Mouse (Mus musculus) lung, postnatal 0 days (tissue): ENCODE results near the gene Atp2a1. TPM values are rescaled to one million over a fixed set of nuclear protein-coding genes. Genes with fewer than 3 reads are reported as not detected.

Experiments
- ATAC-seq: fragments of 200-750 bp; cut with Nextera tagmentation; 2 replicates; pipeline ENCODE4 v1.8.0; 2017; ENCODE audit warnings: moderate library complexity
- DNase-seq: peaks from one replicate; pipeline ENCODE4 v3.0.0-alpha.2; 2016; ENCODE audit warnings: low spot score
- H3K27ac ChIP-seq: fragments of 300-500 bp; sonication (generic); 2 replicates; pipeline ENCODE4 v1.5.1; 2014; ENCODE audit warnings: antibody characterized with exemption, mild to moderate bottlenecking, low read length, mixed read lengths
- H3K27me3 ChIP-seq: fragments of 300-500 bp; sonication (generic); replicated peaks from 2 replicates; pipeline ENCODE4 v1.6.1; 2014; ENCODE audit warnings: low read length, mixed read lengths; ENCODE audit not compliant: insufficient read depth
- H3K36me3 ChIP-seq: fragments of 300-500 bp; sonication (generic); 2 replicates; pipeline ENCODE4 v1.6.1; 2014; ENCODE audit warnings: low read length, mixed read lengths; ENCODE audit not compliant: insufficient read depth
- H3K4me1 ChIP-seq: fragments of 300-500 bp; sonication (generic); 2 replicates; pipeline ENCODE4 v1.6.1; 2014; ENCODE audit warnings: antibody characterized with exemption, low read depth, low read length, mixed read lengths; ENCODE audit not compliant: insufficient read depth
- H3K4me2 ChIP-seq: fragments of 300-500 bp; sonication (generic); replicated peaks from 2 replicates; pipeline ENCODE4 v1.6.1; 2014; ENCODE audit warnings: low read depth, mild to moderate bottlenecking, low read length, moderate library complexity, mixed read lengths
- H3K4me3 ChIP-seq: fragments of 300-500 bp; sonication (generic); 2 replicates; pipeline ENCODE4 v1.5.1; 2014; ENCODE audit warnings: low read depth, low read length
- H3K9ac ChIP-seq: fragments of 300-500 bp; sonication (generic); replicated peaks from 2 replicates; pipeline ENCODE4 v1.6.1; 2014; ENCODE audit warnings: low read depth, mild to moderate bottlenecking
- H3K9me3 ChIP-seq: fragments of 300-500 bp; sonication (generic); 2 replicates; pipeline ENCODE4 v1.6.1; 2016; ENCODE audit warnings: low read length, mixed read lengths
- CTCF ChIP-seq: IDR thresholded peaks from 2 replicates; pipeline ENCODE4 v1.5.1; 2016; ENCODE audit warnings: antibody characterized with exemption, mild to moderate bottlenecking
- EP300 ChIP-seq: IDR thresholded peaks from 2 replicates; pipeline ENCODE4 v1.6.1; 2016; ENCODE audit warnings: antibody characterized with exemption, mild to moderate bottlenecking, control low read depth
- WGBS: fragments of 180-500 bp; shearing (Covaris S2); extraction: QIAGEN DNeasy Blood & Tissue Kit; methylation state at CpG from one replicate; pipeline ENCODE4 v1.1.7; 2014; 5-methylcytosine and 5-hydroxymethylcytosine counted together
- polyA plus RNA-seq: library from polyadenylated mRNA; unstranded; fragments of >200 nt; fragmentation: Nextera tagmentation; extraction: Ambion mirVana; gene quantifications from 2 replicates; pipeline ENCODE4 v1.2.1, GENCODE M21; 2015

Atp2a1 gene
- polyA plus RNA-seq, 1 experiment from 2014 or later: 0.14 TPM

DNA sequence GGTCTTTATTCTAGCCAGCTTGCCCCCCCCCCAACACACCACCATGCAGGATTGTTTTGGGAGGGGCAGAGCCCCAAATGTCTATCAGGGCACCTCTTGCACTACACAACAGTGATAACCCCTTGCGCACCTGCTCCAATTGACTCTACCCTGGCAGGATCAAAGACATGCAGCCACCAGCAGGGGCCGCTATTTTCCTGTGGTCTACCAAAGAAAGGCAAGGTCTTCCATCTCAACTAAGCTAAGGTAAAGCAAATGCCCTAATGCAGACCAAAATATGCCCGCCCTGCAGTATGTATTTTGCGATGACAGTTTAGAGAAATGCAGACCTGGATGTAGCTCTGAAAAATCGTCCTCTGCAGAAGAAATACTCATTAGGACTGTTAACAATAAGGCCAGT, 63.4 kb downstream of the Atp2a1 start:
- no peak overlapping the region for H3K27ac ChIP-seq
- WGBS: 10% methylated on average over 5 of the region's 5 CpGs
- H3K4me1 ChIP-seq: 0 out of 2 replicates have a peak, but pooled peaks cover 3% of the 10 kb centered on the region
- H3K4me3 ChIP-seq: no peak overlapping the region
- H3K27me3 ChIP-seq: no peaks in the 10 kb centered on the region
- H3K9ac ChIP-seq: no peak overlapping the region
- no peaks in the 10 kb centered on the region for H3K36me3 ChIP-seq
- DNase-seq (peak; percentile 86), ATAC-seq (no peak)
- no peak overlapping the region for H3K4me2 ChIP-seq
- TF ChIP-seq CTCF (peak; percentile 92), EP300 (no peak)
- H3K9me3 ChIP-seq: no peaks in the 10 kb centered on the region

DNA sequence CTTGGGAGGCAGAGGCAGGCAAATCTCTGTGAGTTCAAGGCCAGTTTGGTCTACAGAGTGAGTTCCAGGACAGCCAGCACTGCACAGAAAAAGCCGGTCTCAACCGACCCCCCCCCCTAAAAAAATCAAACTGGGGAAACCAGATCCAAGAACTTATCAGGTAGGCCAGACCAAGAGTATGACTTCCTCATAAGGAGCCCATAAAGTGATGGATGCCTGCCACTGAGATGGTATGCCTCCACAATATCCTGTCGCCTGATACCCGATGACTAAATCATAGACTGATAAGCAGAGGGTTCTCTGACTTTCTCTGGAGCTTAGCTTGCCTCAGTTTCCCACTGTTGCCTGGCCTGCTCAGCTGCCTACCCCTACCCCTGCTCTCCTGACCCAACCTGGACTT, 65.1 kb downstream of the Atp2a1 start:
- Histone ChIP-seq H3K4me3 (no peak overlapping the region), H3K27me3 (no peaks in the 10 kb centered on the region), H3K9ac (no peak overlapping the region), H3K36me3 (no peaks in the 10 kb centered on the region), H3K4me2 (no peak overlapping the region), H3K9me3 (no peaks in the 10 kb centered on the region), H3K27ac (no peak overlapping the region), H3K4me1 (0 out of 2 replicates have a peak, but pooled peaks cover 3% of the 10 kb centered on the region)
- WGBS: 85% methylated on average over 4 of the region's 4 CpGs
- DNase-seq (no peak), ATAC-seq (no peak)
- no peak for TF ChIP-seq EP300
- TF ChIP-seq CTCF: no peak

DNA sequence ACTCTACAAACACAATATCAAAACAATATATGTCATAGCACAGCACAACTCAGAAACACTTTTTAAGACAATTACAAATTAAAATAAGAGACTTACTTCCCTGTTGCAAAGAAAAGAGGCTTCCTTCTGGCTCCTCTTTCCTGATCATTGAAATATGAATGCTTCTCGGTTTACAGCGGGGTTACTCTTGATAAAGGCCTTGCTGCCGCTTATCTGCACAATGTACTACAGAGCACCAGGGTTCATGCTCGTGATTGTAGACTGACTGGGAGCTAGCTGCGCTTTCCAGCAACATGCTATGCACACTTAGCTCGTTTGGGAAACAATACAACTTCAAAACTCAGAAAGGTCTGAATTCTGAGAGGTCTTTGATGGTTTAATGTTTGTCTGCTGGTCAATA, 65.7 kb downstream of the Atp2a1 start:
- no peak for ATAC-seq
- TF ChIP-seq EP300 (no peak), CTCF (no peak)
- H3K27ac ChIP-seq: no peak overlapping the region
- H3K27me3 ChIP-seq: no peaks in the 10 kb centered on the region
- H3K4me2 ChIP-seq: no peak overlapping the region
- H3K36me3 ChIP-seq: no peaks in the 10 kb centered on the region
- no peak for DNase-seq
- H3K4me1 ChIP-seq: 0 out of 2 replicates have a peak, but pooled peaks cover 3% of the 10 kb centered on the region
- no peak overlapping the region for H3K4me3 ChIP-seq
- 58% methylated on average over 6 of the region's 6 CpGs for WGBS
- H3K9ac ChIP-seq: no peak overlapping the region
- no peaks in the 10 kb centered on the region for H3K9me3 ChIP-seq

DNA sequence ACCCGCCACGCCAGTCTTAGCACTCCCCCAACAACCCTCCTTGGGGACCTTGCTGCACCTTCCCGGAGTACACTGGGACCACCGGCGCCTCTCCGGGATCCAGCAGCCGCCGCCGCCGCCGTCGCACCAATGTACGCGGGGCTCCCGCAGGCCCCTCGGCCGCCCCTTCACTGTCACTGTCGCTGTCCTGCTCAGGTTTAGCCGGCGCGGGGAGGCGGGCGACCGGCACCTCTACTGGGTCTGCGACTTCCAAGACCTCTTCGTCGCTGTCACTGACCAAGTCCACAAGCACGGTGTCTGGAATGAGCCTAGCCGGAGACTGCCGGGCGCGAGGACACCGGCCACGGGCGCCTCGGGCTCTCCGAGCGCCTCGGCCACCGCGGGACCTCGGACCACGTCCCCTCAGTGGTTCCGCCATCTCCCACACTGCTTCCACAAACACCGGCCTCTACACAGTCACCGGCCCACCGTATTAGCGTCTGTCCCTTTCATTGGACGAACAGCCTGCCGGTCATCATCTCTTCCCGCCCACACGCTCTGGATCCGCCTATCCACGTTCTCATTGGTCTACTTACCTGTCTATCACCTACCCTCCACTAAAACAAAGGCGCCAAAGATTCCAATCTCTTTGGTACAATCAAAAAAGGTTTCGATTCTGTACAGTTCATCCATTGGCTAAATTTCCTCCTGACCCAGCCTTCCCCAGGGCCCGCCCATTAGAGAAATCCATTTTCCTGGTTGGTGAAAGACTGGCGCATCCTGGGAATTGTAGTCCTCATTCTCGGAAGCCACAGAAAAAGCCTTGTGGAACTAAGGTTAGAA, 66.4 kb downstream of the Atp2a1 start, which contains the start of gene Nfatc2ip:
Nfatc2ip (minus strand) TSS at position 440 of the 822 bp plus-strand sequence.
- under 1% methylated on average over 54 of the region's 59 CpGs for whole genome bisulfite sequencing
- TF ChIP-seq CTCF (no peak), EP300 (0 out of 2 replicates have a peak, but pooled peaks have one; percentile 27)
- peak; percentile 100 for ATAC-seq
- Histone ChIP-seq H3K36me3 (no peaks in the 10 kb centered on the region), H3K27ac (peak within 1 kb of the TSS; percentile 74), H3K9ac (peak within 1 kb of the TSS; percentile 78), H3K9me3 (no peaks in the 10 kb centered on the region), H3K4me2 (peak within 1 kb of the TSS; percentile 95), H3K4me1 (0 out of 2 replicates have a peak, but pooled peaks cover 3% of the 10 kb centered on the region), H3K27me3 (no peaks in the 10 kb centered on the region), H3K4me3 (peak within 1 kb of the TSS; percentile 82)
- DNase-seq: peak; percentile 100

Other genes starting within 250 kb of the Atp2a1 start
- 5.5 and 5.7 TPM in 2 replicates for gene Sbk1, start 190.5 kb downstream of the Atp2a1 start, polyA plus RNA-seq
- 1.6 and 1.7 TPM in 2 replicates for gene Lat, start 93.5 kb downstream of the Atp2a1 start, polyA plus RNA-seq
- gene Spns1, start 85.7 kb downstream of the Atp2a1 start, polyA plus RNA-seq: 50.3 and 53.7 TPM in 2 replicates
- gene Nfatc2ip, start 66.4 kb downstream of the Atp2a1 start, polyA plus RNA-seq: 1.5 and 2.0 TPM in 2 replicates
- 0.57 and 1.4 TPM in 2 replicates for gene Cd19, start 48.2 kb downstream of the Atp2a1 start, polyA plus RNA-seq
- 27.3 and 28.3 TPM in 2 replicates for gene Rabep2, start 34.3 kb downstream of the Atp2a1 start, polyA plus RNA-seq
- 25.6 and 28.6 TPM in 2 replicates for gene Sh2b1, start 12.3 kb upstream of the Atp2a1 start, polyA plus RNA-seq
- gene Tufm, start 24.3 kb upstream of the Atp2a1 start, polyA plus RNA-seq: 47.3 and 49.7 TPM in 2 replicates
- gene Atxn2l, start 40.3 kb upstream of the Atp2a1 start, polyA plus RNA-seq: 22.1 and 24.5 TPM in 2 replicates
- 141 and 154 TPM in 2 replicates for gene Eif3c, start 103.3 kb upstream of the Atp2a1 start, polyA plus RNA-seq
- 3.9 and 4.1 TPM in 2 replicates for gene Apobr, start 121.8 kb upstream of the Atp2a1 start, polyA plus RNA-seq
- gene Cln3, start 122.7 kb upstream of the Atp2a1 start, polyA plus RNA-seq: 33.0 and 38.3 TPM in 2 replicates
- 0.31 TPM in 1 of 2 replicates, not detected in the other for gene Il27, start 131.8 kb upstream of the Atp2a1 start, polyA plus RNA-seq
- gene Nupr1, start 167.8 kb upstream of the Atp2a1 start, polyA plus RNA-seq: 266 and 308 TPM in 2 replicates
- gene Sgf29, start 186.2 kb upstream of the Atp2a1 start, polyA plus RNA-seq: 42.9 and 49.5 TPM in 2 replicates
- 57.1 and 58.4 TPM in 2 replicates for gene Sult1a1, start 213.3 kb upstream of the Atp2a1 start, polyA plus RNA-seq
- 76.1 and 77.4 TPM in 2 replicates for gene Bola2, start 232.3 kb upstream of the Atp2a1 start, polyA plus RNA-seq
- gene Slx1b, start 232.7 kb upstream of the Atp2a1 start, polyA plus RNA-seq: 9.2 and 10.4 TPM in 2 replicates
- 61.4 and 65.3 TPM in 2 replicates for gene Coro1a, start 244.7 kb upstream of the Atp2a1 start, polyA plus RNA-seq